Mouse (Mus musculus) hindbrain, embryonic 12.5 days (tissue): ENCODE results near the gene Stab2. TPM values are rescaled to one million over a fixed set of nuclear protein-coding genes. Genes with fewer than 3 reads are reported as not detected.

Source experiments
- ATAC-seq: fragments of 200-750 bp; cut with Nextera tagmentation; 2 replicates; pipeline ENCODE4 v1.8.0; 2017; ENCODE audit warnings: moderate TSS enrichment; ENCODE audit not compliant: low FRiP score
- H3K27ac ChIP-seq: fragments of 300-500 bp; sonication (generic); 2 replicates; pipeline ENCODE4 v1.5.1; 2016; ENCODE audit warnings: mild to moderate bottlenecking
- H3K27me3 ChIP-seq: fragments of 300-500 bp; sonication (generic); 2 replicates; pipeline ENCODE4 v1.6.1; 2016; ENCODE audit warnings: mild to moderate bottlenecking
- H3K36me3 ChIP-seq: fragments of 300-500 bp; sonication (generic); 2 replicates; pipeline ENCODE4 v1.6.1; 2016; ENCODE audit warnings: mild to moderate bottlenecking
- H3K4me1 ChIP-seq: fragments of 300-500 bp; sonication (generic); 2 replicates; pipeline ENCODE4 v1.6.1; 2016
- H3K4me2 ChIP-seq: fragments of 300-500 bp; sonication (generic); replicated peaks from 2 replicates; pipeline ENCODE4 v1.6.1; 2016; ENCODE audit warnings: mild to moderate bottlenecking
- H3K4me3 ChIP-seq: fragments of 300-500 bp; sonication (generic); 2 replicates; pipeline ENCODE4 v1.5.1; 2016; ENCODE audit warnings: mild to moderate bottlenecking
- H3K9ac ChIP-seq: fragments of 300-500 bp; sonication (generic); 2 replicates; pipeline ENCODE4 v1.6.1; 2016; ENCODE audit warnings: mild to moderate bottlenecking, moderate library complexity
- H3K9me3 ChIP-seq: fragments of 300-500 bp; sonication (generic); replicated peaks from 2 replicates; pipeline ENCODE4 v1.6.1; 2016; ENCODE audit warnings: mild to moderate bottlenecking
- WGBS: fragments of 180-500 bp; shearing (Covaris S2); methylation state at CpG from one replicate; pipeline ENCODE4 v1.1.7; 2016; 5-methylcytosine and 5-hydroxymethylcytosine counted together
- polyA plus RNA-seq: library from polyadenylated mRNA; unstranded; fragments of >200 nt; fragmentation: Nextera tagmentation; extraction: Ambion mirVana; gene quantifications from 2 replicates; pipeline ENCODE4 v1.2.1, GENCODE M21; 2016

Gene Stab2
- polyA plus RNA-seq, 1 experiment from 2014 or later = 0.36 TPM

- 88% methylated on average over 8 of the region's 8 CpGs for WGBS
- Histone ChIP-seq H3K4me2 (no peak overlapping the region), H3K4me3 (no peak overlapping the region), H3K9me3 (no peaks in the 10 kb centered on the region), H3K4me1 (peaks cover 28% of the 10 kb centered on the region), H3K27me3 (peaks cover 2% of the 10 kb centered on the region; the same call in 1 of the 2 replicates), H3K27ac (no peak overlapping the region), H3K36me3 (no peaks in the 10 kb centered on the region), H3K9ac (no peak overlapping the region)
- no peak for ATAC-seq
These were observed 24.9 kb upstream of the Stab2 start for GRCm38 (mm10) chr10:87032768-87033167.

GRCm38 (mm10) chr10:87024884-87025283, 17.1 kb upstream of the Stab2 start:
- Histone ChIP-seq H3K9ac (no peak overlapping the region), H3K9me3 (no peaks in the 10 kb centered on the region), H3K36me3 (no peaks in the 10 kb centered on the region), H3K27ac (no peak overlapping the region), H3K4me1 (no peaks in the 10 kb centered on the region), H3K4me2 (no peak overlapping the region), H3K4me3 (no peak overlapping the region), H3K27me3 (no peaks in the 10 kb centered on the region)
- 1% methylated on average over 8 of the region's 10 CpGs for WGBS
- peak; percentile 82 for ATAC-seq

GRCm38 (mm10) chr10:87020711-87021110, 12.9 kb upstream of the Stab2 start:
- no peaks in the 10 kb centered on the region for H3K36me3 ChIP-seq
- no peak overlapping the region for H3K27ac ChIP-seq
- H3K4me1 ChIP-seq = peaks cover 6% of the 10 kb centered on the region; the same call in 1 of the 2 replicates
- WGBS = 68% methylated on average over 16 of the region's 16 CpGs
- no peaks in the 10 kb centered on the region for H3K9me3 ChIP-seq
- no peak overlapping the region for H3K4me3 ChIP-seq
- no peak; the same call in 1 of the 2 replicates for ATAC-seq
- no peak overlapping the region for H3K9ac ChIP-seq
- no peaks in the 10 kb centered on the region for H3K27me3 ChIP-seq
- H3K4me2 ChIP-seq = no peak overlapping the region

GRCm38 (mm10) chr10:87018876-87019275, 11.1 kb upstream of the Stab2 start:
- H3K9me3 ChIP-seq = no peaks in the 10 kb centered on the region
- whole genome bisulfite sequencing = 67% methylated on average over 9 of the region's 9 CpGs
- no peak overlapping the region for H3K4me3 ChIP-seq
- no peaks in the 10 kb centered on the region for H3K36me3 ChIP-seq
- no peak overlapping the region for H3K4me2 ChIP-seq
- no peaks in the 10 kb centered on the region for H3K27me3 ChIP-seq
- H3K27ac ChIP-seq = no peak overlapping the region
- peaks cover 6% of the 10 kb centered on the region; the same call in 1 of the 2 replicates for H3K4me1 ChIP-seq
- no peak overlapping the region for H3K9ac ChIP-seq
- no peak for ATAC-seq

GRCm38 (mm10) chr10:87016151-87016692, 8.4 kb upstream of the Stab2 start:
- H3K4me1 ChIP-seq = peaks cover 6% of the 10 kb centered on the region; the same call in 1 of the 2 replicates
- H3K27me3 ChIP-seq = no peaks in the 10 kb centered on the region
- no peak overlapping the region for H3K4me3 ChIP-seq
- no peak overlapping the region for H3K27ac ChIP-seq
- no peak overlapping the region for H3K4me2 ChIP-seq
- WGBS = 21% methylated on average over 9 of the region's 9 CpGs
- ATAC-seq = peak; percentile 74
- H3K9ac ChIP-seq = no peak overlapping the region
- H3K36me3 ChIP-seq = no peaks in the 10 kb centered on the region
- H3K9me3 ChIP-seq = no peaks in the 10 kb centered on the region

- Histone ChIP-seq H3K27me3 (no peaks in the 10 kb centered on the region), H3K9me3 (no peaks in the 10 kb centered on the region), H3K4me1 (peaks cover 6% of the 10 kb centered on the region; the same call in 1 of the 2 replicates), H3K4me3 (no peak overlapping the region), H3K9ac (no peak overlapping the region), H3K4me2 (no peak overlapping the region), H3K27ac (no peak overlapping the region), H3K36me3 (no peaks in the 10 kb centered on the region)
- 66% methylated on average over 5 of the region's 5 CpGs for WGBS
- ATAC-seq = no peak
These were observed 7.6 kb upstream of the Stab2 start for GRCm38 (mm10) chr10:87015403-87015802.

GRCm38 (mm10) chr10:87014391-87014965, 6.7 kb upstream of the Stab2 start:
- WGBS = 69% methylated on average over 7 of the region's 7 CpGs
- no peak for ATAC-seq

GRCm38 (mm10) chr10:87012087-87012486, 4.3 kb upstream of the Stab2 start:
- Histone ChIP-seq H3K4me3 (no peak overlapping the region), H3K36me3 (no peaks in the 10 kb centered on the region), H3K9me3 (no peaks in the 10 kb centered on the region), H3K4me1 (peaks cover 6% of the 10 kb centered on the region; the same call in 1 of the 2 replicates), H3K27ac (no peak overlapping the region), H3K9ac (no peak overlapping the region), H3K4me2 (no peak overlapping the region), H3K27me3 (no peaks in the 10 kb centered on the region)
- WGBS = 94% methylated on average over 7 of the region's 7 CpGs
- no peak for ATAC-seq

More at GRCm38 (mm10) chr10:87014391-87014965, 6.7 kb upstream of the Stab2 start:
- Histone ChIP-seq H3K4me3 (no peak overlapping the region), H3K4me1 (peaks cover 6% of the 10 kb centered on the region; the same call in 1 of the 2 replicates), H3K27ac (no peak overlapping the region), H3K4me2 (no peak overlapping the region), H3K9ac (no peak overlapping the region), H3K9me3 (no peaks in the 10 kb centered on the region), H3K36me3 (no peaks in the 10 kb centered on the region), H3K27me3 (no peaks in the 10 kb centered on the region)

- Histone ChIP-seq H3K9me3 (no peaks in the 10 kb centered on the region), H3K4me2 (no peak overlapping the region), H3K27ac (no peak overlapping the region), H3K9ac (no peak overlapping the region), H3K4me1 (no peaks in the 10 kb centered on the region), H3K4me3 (no peak overlapping the region), H3K27me3 (no peaks in the 10 kb centered on the region), H3K36me3 (no peaks in the 10 kb centered on the region)
- 91% methylated on average over 3 of the region's 3 CpGs for WGBS
- no peak for ATAC-seq
These were observed 332 bp upstream of the Stab2 start for GRCm38 (mm10) chr10:87008215-87008499.

GRCm38 (mm10) chr10:86992238-86992976, 15.4 kb downstream of the Stab2 start:
- Histone ChIP-seq H3K4me1 (no peaks in the 10 kb centered on the region), H3K36me3 (no peaks in the 10 kb centered on the region), H3K9ac (no peak overlapping the region), H3K27ac (no peak overlapping the region), H3K4me3 (no peak overlapping the region), H3K27me3 (no peaks in the 10 kb centered on the region), H3K9me3 (no peaks in the 10 kb centered on the region), H3K4me2 (no peak overlapping the region)
- WGBS = 84% methylated on average over 14 of the region's 14 CpGs
- no peak for ATAC-seq

- H3K27ac ChIP-seq = no peak overlapping the region
- WGBS = 61% methylated on average over 9 of the region's 9 CpGs
- H3K4me1 ChIP-seq = no peaks in the 10 kb centered on the region
- ATAC-seq = no peak
- H3K4me2 ChIP-seq = no peak overlapping the region
- no peaks in the 10 kb centered on the region for H3K36me3 ChIP-seq
- no peak overlapping the region for H3K4me3 ChIP-seq
- no peak overlapping the region for H3K9ac ChIP-seq
- H3K9me3 ChIP-seq = no peaks in the 10 kb centered on the region
- H3K27me3 ChIP-seq = no peaks in the 10 kb centered on the region
These were observed 17.2 kb downstream of the Stab2 start for GRCm38 (mm10) chr10:86990666-86991065.

GRCm38 (mm10) chr10:86989838-86990237, 18.0 kb downstream of the Stab2 start:
- no peaks in the 10 kb centered on the region for H3K4me1 ChIP-seq
- H3K27ac ChIP-seq = no peak overlapping the region
- ATAC-seq = no peak
- no peak overlapping the region for H3K9ac ChIP-seq
- H3K9me3 ChIP-seq = no peaks in the 10 kb centered on the region
- H3K36me3 ChIP-seq = no peaks in the 10 kb centered on the region
- H3K27me3 ChIP-seq = no peaks in the 10 kb centered on the region
- 68% methylated on average over 8 of the region's 8 CpGs for WGBS
- no peak overlapping the region for H3K4me2 ChIP-seq
- no peak overlapping the region for H3K4me3 ChIP-seq
